Mouse (Mus musculus) ovary, postnatal 14 days (tissue): ENCODE measurements at regions not wholly inside any gene's neighbourhood (a gene's known extent, or its start where the extent isn't known, plus 50 kb on each side); places are given as distances from the start of the nearest gene placed in this dataset.
A peak's percentile ranks its signal among the peaks of the same experiment; 100 is the strongest.
"Not testable (repeated sequence)": the region's sequence is repeated elsewhere in the genome, so short reads cannot be mapped to it uniquely, and the experiment has no call there.

Source experiments
- DNase-seq: peaks from one replicate; pipeline ENCODE4 v3.0.0; 2022; ENCODE audit warnings: low spot score

DNA sequence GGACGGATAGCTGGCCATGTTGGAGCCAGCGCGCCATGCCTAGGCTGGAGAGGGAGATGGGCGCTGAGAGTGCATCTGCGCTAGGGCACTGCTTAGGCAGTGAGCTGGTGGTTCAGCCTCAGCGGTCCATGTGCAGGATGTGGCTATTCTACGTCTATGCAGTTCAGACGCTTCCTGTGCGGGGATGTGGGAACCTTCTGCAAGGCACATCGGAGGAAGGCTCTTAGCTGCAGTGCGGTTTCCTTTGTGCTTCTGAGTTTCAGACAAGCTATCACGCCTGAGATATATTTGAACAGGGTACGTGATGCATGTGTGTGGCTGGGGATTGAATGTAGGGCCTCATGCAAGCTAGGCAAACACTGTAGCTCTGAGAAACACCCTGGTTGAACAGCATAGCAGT is 54.4 kb upstream of the Lrpprc start:
- no peak for DNase-seq

DNA sequence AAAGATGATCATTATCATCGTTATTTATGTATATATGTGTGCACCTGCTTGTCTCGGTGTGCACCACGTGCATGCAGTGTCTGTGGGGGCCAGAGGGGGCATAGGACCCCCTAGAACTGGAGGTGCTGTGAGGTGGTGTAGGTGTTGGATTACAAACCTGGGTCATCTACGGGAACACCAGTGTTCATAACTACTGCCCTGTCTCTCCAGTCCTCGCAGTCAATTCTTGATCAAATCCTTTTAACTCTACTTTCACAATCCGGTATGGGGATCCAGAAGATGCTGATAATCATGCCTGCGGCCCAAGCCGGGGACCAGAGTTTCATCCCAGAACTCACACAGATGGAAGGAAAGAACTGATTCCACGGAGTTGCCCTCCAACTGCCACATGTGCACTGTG is 55.6 kb upstream of the Lrpprc start:
- no peak for DNase-seq

DNA sequence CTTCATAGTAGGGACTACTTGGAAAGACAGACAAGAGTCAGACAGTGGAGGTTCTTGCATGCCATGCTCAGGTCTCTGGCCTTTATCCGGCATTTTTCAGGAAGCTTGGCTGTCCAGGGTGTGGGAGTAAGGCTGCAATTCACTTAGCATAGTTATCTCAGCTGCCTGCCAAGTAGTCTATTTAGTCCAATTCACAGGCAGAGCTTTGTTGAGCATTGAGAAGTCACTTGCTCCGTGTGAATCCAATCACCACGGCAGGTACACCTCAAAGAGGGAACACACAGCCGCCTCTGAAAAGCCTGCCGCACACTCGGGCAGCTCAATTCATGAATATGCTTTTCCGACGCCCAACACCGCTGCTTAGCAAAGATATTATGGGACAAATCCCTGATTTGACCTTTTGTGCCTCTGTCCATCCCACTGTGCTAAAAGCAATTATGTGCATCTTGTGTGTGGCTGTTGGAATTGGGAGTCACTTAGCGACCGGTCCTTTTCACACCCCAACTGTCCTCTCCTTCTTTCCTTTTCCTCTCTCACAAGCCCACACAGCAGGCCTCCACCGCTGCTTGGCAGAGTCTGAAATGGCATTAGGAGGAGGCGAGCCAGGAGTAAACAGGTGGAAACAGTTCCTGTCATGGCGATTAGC is 57.9 kb upstream of the Lrpprc start:
- DNase-seq: no peak

DNA sequence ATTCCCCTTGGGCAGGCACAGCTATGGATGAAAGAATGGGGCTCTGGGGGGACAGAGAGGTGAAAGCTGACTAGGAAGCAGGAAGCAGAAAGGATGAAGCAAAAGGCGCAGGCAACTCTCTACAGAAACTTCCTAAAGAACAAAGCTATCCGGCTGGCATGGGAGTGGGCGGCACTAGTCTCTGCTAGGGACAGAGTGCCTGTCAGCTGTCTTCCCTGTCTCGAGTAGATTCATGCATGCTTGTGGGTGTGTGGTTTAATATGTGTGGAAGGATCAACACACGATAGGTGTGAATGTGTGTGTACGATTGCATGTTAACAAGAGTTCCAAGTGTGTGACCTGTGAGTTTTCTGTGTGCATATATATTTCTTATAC is 58.4 kb upstream of the Lrpprc start:
- DNase-seq: no peak

DNA sequence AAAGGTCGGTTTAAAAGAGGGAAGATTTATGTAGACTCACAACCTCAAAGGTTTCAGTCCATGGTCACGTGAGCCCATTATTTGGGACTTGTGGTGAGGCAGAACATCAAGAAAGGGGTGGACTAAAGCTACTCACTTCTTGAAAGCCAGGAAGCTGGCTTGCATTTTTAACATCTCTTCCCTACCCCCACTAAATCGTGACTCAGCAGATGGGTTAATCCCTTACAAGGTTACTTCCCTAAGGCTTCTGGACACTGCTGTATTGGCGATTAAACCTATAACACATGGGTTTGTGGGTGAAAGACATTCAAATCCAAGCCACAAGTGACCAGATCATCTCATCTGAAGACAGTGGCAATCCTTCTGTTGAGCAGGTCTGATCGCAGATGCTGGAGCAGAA is 59.9 kb upstream of the Lrpprc start:
- no peak for DNase-seq

DNA sequence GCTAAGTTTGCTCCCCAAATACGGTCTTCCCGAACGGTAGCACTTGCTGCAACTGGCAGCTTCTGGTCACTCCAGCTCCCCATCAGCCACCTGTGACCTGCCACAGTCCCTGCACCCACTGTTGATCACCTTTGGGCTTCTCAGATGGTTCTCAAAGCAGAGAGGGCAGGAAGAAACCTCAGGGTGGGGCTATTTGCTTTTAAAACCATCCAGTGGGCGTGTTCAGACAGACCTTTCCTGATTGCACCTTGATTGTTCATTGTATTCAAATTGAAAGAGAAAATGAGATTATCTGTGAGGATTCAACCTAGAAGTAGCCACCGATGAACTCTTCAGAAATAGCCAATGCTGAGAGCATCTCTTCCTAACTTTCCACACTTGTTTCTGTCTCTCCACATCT is 60.3 kb upstream of the Lrpprc start:
- DNase-seq: no peak

DNA sequence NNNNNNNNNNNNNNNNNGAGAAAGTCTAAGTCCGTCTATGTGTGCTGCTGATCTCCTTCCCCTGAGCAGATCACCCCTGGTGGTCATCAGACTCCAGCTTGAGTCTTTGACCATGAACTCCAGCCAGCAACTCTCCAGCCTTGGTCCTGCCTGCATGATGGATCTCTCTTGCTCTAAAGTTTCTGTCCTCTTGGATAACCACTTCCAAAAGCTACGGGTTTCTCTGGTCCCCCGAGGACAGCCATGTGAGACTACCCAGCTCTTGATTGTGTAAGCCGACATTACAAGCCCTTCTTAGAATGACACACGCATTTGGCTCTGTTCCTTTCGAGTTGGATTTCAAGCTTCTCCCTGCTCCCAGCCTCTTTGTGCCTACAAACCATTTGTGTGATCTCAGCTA is 66.4 kb upstream of the Lrpprc start:
- DNase-seq: no peak

DNA sequence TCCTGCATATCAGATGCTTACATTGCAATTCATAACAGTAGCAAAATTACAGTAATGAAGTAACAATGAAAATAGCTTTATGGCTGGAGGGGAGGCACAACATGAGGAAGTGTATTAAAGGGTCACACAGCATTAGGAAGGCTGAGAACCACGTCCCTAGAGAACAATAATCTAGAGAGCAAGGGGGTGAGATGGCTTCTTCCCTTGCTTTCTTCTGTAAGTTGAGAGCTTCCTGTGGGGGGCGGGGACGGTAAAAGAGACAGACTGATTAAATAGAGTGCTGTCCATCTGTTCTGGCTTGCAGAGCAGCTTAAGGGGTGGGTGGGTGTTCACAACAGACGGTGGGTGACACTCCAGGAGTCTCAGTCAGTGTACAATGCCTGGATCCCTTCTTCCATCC is 68.2 kb upstream of the Lrpprc start:
- DNase-seq: no peak

DNA sequence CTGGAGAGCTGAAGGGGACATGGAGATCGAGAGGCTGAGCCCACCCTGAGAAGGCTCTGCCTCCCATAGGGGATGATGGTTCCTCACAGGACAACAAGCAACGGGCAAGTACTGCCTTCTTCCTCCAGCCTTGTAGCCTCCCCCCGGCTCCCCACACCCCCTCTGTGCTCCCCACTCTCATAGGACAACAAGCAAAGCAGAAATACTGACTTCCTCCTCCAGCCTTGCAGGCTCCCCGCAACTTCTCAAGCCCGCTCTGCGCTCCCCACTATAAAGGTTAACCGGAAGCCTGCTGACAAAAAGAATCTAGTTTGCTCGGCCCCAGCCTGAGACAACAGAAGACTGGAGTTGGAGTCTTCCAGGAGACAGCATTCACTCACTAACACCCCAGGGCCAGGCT is 69.3 kb upstream of the Lrpprc start:
- no peak for DNase-seq

DNA sequence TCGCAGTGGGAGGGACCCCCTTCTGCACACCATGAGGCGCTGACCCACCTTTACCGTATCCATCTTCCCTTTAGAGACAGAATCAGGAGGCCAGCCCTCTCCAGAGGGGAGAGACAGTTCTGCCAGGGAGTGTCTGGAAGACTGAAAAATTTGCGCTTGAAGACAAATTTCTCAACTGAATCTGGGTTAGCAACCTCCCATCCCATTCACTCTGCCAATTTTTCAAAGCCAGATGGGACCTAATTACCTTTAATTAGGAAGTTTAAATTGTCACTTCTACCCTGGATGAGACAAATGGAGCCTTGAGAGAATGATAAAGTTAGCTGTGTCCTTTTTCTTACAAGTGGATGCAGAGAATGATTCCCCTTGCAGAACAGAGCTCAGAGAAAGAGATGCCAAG is 70.2 kb upstream of the Lrpprc start:
- no peak for DNase-seq

DNA sequence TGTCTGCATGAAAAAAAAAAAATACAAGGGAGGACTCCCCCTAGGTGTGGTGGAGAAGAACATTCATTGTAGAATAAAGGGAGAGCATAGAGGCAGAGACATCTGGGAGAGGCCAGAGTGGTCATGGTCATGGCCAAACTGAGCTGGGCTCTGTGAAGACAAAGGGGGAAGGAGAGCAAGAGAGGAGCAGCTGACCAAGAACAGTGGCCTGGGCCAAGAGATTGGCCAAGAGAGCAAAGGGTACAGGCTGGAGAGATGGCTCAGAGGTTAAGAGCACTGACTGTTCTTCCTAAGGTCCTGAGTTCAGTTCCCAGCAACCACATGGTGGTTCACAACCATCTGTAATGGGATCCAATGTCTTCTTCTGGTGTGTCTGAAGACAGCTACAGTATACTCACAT is 73.6 kb upstream of the Lrpprc start:
- DNase-seq: not testable (repeated sequence)

DNA sequence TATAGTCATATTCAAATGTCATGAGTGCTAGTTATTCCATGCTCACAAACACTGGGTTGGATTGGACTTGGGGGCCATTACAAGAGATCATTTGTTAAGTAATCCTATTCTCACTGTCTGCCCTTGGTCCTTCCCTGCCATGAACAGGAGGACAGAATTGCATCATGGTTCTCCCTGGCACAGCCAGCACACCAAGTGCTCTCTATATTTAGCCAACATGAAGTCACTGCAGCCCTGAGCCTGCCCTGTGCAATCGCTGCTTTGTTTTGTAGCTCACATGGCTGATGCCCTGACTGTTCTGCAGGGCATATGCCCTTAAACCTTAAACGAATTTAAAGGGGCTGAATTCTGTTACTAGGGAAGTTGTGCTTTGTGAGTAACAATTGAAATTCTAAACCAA is 74.6 kb upstream of the Lrpprc start:
- DNase-seq: no peak

DNA sequence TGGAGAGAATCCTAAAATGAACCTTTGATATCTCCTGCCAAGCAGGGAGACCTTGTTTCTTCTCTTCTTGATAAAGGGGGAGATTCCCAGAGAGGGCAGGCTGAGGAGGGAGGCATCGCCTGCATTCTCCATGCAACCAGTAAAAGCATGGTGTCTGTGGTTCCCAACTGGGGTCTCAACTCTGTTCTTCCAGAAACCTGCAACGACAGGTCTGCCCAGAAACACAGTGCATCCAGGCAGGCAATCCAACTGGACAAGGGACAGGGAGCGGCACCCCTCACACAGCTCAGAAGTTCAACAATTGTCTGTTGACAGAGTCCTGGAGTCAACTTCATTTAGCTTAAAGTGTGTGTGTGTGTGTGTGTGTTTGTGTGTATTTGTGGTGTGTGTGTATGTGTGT is 75.0 kb upstream of the Lrpprc start:
- no peak for DNase-seq

DNA sequence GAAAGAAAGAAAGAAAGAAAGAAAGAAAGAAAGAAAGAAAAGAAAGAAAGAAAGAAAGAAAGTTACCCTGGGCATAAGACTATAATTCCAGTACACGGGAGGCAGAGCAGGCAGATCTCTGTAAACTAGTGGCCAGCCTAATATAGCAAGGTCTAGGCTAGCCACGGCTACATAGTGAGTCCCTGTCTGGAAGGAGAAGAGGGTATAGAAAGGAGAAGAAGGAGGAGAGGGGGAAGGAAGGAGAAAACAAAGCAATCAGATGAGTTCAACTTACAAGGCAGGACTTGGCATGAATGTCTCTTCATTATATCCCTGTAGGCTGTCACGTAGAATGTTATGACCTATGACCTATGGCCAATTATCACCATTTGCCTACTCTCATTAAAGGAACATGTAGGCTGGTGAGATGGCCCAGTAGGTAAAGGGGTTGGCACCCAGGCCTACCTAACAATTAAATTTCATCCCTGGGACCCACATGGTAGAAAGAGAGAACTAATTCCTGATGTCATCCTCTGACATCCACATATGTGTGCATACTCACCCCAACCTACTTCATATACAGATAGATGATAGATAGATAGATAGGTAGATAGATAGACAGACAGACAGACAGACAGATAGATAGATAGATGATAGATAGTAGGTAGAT is 78.6 kb upstream of the Lrpprc start:
- no peak for DNase-seq

DNA sequence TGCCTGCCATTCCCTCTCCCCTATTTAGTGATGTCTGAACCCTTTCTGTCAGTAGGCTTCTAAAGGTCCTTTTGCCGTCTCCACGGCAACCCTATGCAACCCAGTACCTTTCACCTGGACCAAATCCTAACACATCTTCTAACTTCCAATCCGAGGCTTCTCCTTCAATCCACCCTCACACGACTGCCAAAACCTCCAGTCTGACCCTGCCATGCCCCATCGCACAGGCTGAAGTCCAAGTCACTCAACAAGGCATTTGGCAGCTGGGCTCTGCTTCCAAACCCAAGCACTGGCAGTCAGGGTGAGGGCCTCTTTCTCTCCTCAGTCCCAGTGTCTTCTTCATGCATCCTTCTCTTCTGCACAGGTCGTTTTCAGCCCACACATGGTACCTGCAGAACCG is 83.0 kb upstream of the Lrpprc start:
- no peak for DNase-seq

DNA sequence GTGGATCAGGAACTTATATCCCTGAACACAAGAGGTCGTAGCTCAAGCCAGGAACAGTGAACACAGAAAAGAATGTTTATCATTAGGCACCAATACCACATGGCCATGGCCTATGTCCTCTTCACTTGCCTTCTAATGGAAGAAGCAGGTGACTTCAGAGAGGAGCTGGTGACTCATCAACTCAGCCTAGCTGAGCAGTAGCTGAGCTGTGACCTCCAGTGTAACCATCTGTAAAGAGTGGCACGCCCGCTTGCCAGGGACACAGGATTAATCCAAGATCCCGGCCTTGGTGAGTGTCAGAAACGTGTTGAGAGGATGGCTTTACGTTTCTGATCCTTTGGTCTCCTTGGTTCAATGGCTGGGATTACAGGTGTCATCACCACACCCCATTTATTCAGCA is 82.0 kb upstream of the Ppm1b start:
- DNase-seq: no peak

DNA sequence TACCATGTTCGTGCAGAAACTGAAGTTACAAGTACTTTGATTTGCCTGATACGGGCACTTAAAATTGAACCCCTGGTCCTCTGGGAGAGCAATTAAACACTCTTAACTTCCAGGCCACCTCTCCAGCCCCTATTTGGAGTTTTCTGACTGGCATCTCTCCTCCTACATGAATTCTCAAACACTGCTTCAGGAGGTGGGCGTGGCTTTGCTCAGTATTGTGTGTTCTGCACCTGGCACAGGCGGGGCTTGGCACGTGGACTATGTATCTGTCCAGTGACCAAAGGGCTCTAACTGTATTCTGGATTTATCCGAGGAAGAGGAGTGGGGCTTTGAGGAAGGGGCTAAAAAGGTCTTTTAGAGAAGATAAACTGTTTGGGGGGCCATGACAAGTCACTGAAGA is 81.5 kb upstream of the Ppm1b start:
- DNase-seq: no peak

DNA sequence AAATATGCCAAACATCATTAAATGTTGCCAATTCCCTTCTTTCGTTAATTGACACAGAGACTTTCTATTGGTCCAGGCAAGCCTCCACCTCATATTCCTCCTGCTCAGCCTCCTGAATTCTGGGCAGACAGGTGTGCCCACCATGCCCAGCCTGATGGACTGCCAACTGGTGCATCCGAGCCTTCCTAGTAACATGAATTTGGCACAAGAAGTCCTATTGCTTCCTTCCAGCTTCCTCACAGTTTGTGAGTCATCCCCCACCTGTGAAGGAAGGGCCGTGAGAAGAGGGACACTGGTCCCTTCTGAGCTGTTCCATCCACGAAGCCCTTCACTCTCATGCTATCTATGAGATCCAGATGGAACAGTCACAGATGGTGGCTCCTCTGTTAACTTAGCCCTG is 80.5 kb upstream of the Ppm1b start:
- DNase-seq: no peak

DNA sequence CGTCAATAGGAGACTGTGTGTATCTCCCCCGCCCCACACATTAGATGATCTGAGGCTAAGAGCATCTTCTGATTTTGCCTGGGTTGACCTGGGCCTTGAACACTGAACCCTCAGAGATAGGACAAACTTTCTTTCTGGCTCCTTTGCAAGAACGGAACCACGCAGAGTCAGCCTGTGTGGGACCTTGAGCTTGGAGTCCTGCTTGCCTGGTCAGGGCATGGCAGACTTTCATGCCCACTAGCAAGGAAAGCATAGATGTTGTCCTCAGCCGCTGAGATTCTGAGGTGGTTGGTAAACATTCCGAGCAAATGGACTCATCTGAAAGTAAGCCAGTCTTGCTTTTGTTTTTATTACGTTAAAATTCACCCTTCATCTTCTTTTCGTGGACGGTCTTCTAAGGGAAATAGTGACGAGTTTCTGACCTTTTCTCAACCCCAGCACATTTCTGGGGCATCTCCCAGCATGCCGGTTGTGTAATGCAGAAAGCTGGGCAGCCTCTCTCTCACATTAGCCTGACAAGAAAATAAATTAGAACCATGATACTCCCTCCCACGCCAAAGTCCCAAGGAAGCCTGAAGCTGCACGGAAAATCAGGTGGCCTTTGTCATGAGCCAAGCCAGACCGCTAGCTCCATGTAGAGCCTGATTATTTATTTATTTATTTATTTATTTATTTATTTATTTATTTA is 79.2 kb upstream of the Ppm1b start:
- DNase-seq: peak; percentile 20

DNA sequence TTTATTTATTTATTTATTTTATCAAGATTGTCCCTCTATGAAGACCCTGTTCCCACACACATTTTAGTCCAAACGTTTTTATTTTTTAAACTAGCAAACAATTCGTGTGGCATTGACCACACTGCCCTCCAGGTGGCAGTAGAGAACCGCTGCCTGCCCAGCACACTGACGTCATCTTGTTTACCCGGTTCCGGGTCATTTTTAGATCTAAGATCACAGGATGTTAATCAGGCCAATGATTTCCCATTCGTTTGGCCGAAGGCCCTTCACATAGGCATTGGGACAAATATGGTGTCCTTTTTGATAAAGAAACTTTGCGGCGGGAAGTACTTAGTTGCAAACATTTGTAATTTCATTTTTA is 78.7 kb upstream of the Ppm1b start:
- peak; percentile 71 for DNase-seq

DNA sequence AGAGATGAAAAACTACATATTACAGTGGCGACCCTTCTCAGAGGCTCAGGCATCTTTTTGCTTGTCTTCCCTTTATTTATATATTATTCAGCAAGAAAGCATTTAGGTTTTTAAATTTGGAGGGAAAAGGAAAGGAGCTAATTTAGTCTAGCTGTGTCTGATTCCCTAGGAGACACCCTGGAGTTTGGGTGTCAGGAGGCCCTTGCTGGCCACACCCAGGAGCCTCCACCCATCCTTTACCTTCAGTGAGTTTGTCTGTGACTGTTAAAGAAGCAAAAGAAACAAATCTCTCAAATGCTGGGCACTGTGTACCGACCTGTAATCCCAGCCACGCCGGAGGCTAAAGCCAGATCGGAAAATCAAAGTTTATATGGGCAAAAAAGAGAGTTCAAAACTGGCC is 78.2 kb upstream of the Ppm1b start:
- DNase-seq: no peak

DNA sequence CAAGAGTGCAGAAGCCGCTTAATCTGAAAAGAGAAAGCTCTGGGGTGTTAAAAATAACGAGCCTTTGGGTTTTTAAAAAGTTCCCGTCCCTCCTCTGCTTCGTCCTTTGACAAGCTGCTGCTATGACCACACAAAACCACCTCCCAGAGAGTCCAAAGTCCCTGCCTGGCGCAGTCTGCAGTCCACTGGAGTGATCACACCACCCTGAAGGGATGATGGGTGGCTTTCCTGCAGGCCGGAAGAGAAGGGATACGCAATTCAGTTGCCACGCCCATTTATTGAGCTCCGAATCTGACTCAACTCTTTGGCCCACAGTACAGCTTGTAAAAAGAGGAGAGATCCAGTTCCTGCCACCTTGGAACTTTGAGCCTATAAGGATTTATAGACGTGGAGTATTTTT is 77.4 kb upstream of the Ppm1b start:
- DNase-seq: no peak

DNA sequence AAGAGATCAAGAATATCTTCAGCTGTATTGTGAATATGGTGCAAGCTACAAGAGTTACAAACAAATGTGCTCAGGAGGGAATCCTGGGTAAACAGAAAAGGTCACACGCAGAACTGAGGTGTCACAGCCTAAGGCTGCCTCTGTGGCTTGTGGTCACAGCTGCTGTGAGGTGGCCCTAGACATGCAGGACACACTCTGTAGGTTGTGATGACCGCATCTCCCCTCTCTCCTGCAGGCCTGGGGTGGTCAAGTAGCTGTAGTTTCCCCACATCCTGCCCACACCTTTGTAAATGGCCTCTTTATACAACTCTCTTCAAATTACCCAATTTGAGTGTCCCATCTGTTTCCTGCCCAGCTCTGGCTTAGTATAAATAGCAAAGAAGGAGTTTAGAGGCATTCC is 75.6 kb upstream of the Ppm1b start:
- DNase-seq: no peak

DNA sequence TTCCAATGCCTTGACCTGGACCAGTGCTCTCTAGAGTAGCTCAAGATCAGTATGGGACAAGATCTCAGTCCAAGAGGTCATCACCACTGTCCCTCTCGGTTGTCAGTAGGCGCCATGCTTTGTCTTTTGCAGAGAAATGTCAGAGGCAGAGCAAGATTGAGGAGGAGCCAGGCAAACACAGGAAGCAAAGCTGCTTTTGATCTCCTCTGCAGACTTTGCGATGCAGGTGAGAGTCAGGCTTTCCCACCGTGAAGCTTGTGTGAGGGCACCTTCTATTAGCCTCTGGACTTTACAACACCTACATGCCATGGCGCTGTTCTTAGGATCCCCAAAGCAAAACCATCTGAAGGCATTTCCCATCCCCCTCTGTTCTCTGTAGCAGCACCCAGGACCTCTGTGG is 68.0 kb upstream of the Ppm1b start:
- DNase-seq: no peak
